Mouse (Mus musculus): ENCODE results near the gene Gab2.

Gab2 gene

DNA sequence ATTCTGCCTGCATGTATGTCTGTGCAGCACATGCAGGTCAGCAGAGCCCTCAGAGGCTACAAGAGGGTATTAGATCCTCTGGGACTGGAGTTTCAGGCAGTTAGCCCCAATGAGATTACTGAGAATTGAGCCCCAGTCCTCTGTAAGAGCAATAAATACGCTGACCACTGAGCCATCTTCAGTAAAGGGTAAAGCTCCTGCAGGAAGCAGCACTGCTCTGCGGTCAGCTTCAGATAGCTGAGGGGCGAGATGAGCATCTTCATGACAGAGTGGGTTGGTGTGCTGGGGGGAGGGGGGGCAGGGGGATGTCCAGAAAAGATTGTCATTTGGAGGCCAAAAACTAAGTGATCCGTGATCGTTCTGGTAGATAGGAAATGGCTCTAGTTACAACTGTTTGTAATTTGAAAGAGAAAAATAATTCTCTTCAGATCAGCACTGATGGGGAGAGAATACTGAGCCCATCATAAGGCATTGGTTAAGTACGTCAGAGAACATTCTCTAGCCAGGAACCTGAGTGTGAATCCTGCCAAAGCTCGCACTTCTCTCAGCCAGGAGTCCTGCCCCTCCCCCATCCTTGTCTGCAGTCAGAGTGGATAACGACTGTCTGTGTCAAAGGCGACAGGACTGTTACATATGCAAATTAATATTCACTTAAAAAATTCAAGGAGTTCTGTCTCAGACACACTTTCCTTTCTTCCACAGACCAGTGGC lies 264.9 kb downstream of the Gab2 start:
- no peak for DNase-seq (ENCODE audit: low spot score)

DNA sequence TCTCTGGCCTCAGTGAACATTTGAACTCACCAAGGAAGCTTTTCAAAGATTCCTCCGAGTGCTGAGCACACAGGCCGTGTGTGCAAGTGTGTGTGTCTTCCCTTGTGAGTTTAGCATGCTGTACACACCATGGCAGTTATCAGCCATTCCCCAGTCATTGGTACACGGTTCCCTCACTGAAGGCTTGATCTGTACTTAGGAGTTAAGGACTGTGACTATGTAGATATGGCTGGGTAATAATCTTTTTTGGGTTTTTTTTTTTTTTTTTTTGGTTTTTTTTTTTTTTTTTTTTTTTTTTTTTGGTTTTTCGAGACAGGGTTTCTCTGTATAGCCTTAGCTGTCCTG lies 265.4 kb downstream of the Gab2 start:
- no peak for DNase-seq (ENCODE audit: low spot score)

DNA sequence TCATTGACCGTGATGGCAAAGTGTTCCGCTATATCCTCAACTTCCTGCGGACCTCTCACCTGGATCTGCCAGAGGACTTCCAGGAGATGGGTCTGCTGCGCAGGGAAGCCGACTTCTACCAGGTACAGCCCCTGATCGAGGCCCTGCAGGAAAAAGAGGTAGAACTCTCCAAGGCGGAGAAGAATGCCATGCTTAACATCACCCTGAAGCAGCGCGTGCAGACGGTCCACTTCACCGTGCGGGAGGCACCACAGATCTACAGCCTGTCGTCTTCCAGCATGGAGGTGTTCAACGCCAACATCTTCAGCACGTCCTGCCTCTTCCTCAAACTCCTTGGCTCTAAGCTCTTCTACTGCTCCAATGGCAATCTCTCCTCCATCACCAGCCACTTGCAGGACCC lies 266.1 kb downstream of the Gab2 start:
- no peak for DNase-seq (ENCODE audit: low spot score)

DNA sequence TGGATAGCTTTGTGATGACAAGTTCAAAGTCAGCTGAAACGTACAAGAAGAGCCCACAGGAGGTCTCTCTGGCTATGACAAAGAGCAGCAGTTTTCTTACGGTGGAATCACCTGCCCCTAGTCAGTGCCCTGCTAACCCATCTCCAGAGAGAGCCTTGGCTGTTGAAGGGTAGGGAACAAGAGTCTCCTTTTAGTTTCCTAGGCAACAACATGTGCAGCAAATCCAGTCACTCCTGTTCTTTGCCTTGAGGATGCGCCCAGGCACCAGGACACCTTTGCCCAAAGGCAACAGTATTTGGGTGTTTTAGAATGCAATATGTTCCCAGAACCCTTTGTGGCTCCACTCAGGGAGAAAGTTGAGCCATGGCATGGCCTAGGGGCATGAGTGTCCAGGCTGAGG lies 266.9 kb downstream of the Gab2 start:
- DNase-seq (ENCODE audit: low spot score), result no peak

DNA sequence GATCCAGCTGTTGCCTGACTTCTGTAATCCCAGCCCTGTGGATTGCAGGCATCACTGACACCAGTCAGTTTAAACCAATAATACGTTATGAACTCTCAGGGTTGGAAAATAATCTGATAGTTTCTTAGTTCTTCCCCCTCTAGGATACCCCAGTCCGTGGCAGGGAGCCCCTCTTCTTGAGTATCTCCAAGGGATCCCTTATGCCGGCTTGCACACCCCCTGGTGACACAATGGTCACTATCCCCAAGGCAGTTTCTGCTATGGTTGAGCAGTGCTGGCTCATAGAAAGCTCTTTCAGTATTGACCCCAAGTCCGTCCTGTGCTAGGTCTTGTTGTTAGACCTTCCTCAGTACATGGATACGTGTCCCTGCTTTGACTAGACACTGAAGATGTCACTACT lies 267.4 kb downstream of the Gab2 start:
- DNase-seq (ENCODE audit: low spot score), result no peak

DNA sequence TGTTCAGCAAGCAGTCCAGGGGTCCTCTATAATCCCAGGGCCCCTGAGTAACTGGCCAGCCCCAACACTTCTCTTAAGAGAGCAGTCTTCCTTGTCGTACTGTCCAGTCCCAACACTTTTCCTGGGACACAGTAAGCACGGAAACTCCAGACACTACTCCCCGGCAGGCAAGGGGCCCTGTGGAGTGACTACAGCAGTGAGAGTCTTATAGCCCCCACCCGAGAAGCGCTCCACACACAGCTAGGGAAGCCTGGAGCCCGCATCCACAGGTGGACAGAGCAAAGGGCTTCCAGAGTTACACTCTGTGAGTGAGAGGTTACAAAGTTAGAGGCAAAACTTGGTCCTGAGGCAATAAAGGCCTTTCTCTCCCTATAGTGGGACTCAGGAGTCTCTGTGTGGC lies 268.1 kb downstream of the Gab2 start:
- DNase-seq (ENCODE audit: low spot score), result no peak

DNA sequence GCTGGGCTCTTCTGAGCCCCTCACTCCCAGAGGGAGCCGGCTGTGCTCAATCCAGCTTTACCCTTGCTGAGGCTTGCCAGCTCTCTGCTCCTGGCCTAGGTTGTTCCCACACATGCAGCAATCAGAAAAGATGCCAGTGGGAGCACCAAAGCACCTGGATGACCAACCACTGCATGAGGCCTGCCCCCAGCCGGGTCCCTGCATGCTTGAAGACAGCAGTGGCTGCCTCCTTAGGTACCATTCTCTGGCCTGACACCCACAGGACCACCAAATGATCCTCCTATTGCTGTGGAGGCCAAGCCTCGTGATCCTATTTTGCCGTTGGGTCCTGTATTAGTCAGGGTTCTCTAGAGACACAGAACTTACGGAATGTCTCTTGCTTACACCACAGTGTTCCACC lies 269.5 kb downstream of the Gab2 start:
- no peak for DNase-seq (ENCODE audit: low spot score)

DNA sequence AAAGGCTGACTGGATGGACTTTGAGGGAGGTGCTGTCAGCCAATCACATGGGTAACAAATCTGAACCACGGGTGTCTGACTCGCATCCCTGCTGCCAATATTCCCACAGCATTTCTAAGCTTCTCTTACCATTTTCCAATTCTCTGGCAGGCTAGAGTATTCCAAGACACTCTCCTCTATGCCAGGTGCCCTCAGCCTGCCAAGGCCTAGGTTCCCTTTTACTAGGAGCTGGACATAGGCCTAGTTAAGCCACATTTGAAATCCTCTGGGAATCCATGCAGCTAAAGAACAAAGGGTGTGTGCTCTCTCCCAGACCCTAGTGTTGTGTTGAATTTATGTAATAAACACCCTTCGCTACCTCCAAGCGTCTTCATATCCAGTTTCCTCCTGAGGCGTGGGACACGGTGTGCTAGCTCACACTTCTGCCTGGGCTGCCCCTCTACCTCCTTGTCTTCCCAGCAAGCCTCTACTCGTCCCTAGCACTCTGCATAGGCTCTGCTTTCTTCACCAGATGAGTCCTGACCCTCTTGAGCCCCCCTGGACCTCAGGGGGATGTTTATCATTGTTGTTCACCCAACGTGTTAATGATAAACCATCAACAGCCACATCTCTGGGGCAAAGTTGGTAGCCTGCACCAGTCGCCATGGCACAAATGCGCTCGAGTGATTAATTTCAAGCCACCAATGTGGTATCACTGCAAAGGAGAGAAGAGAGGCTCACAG lies 270.6 kb downstream of the Gab2 start:
- no peak for DNase-seq (ENCODE audit: low spot score)

DNA sequence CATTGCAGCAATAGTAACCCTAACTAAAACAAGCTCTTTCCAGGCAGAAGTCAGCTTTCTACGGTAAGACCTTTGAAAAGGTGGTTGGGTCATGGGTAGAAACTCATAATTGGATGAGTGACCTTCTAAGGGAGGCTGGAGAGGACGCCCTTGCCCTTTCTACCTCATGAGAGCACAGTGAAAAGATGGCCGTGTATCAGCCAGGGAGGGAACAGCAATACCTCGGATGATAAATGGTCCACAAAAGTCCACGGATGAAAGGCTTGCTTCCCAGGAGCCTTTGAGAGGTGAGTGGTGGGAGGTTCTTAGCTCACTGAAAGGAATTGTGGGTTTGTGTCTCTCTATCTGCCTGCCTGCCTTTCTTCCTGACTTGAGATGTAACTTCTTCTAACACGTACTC lies 272.0 kb downstream of the Gab2 start:
- DNase-seq (ENCODE audit: low spot score), result no peak

DNA sequence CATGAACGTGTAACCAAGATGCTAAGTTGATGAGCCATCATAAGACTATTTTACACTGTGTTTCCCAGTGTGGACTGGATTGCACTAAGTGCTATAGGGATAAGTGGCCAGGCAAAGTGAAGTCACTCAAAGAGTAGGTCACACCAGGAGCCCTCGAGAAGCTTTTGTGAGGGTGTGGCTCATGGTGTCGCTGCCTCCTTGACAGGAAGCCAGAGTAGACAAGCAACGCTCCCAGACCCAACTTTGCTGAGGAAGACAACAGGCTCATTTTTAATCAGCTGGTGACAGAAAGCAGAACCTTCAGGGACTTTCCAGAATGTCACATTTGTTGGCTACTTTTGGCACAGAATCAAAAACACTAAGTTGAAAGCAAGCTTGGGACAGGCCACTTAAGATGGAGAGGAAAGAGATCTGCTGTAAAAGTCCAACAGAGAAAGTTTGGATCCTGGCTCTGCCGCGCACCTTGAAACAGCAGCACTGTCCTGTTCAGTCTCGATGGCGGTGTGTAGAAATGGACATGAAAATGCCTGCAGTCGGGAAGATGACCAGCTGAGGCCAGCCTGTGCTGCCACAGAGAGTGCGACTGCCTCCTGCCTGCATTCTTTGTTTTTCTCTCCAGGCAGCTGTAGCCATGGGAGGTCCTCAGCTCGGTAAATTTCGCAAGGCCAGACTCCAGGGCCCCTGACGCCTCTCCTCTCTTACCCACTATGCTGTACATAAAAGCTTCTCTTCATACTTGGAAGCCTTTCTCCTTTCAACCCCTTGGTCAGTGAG lies 273.9 kb downstream of the Gab2 start:
- DNase-seq (ENCODE audit: low spot score), result no peak

DNA sequence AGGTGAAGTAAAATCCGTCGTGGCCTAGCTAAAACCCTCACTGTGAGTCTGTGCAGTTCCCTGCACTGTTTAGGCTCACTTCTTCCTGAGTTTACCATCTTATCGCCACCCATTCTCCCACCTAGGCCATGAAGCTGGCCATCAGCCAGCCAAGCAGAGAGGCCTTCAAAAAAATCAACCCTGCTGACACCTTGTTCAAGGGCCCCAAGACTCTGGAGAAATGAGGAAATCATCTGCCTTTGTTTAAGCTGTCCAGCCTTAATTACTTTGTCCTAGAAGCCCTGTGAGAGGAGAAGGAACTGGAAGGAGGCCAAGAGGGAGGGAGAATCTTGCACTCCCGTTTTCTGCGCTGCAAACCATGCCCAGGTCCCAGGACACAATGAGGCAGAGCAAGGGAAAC lies 274.9 kb downstream of the Gab2 start:
- DNase-seq (ENCODE audit: low spot score), result no peak

DNA sequence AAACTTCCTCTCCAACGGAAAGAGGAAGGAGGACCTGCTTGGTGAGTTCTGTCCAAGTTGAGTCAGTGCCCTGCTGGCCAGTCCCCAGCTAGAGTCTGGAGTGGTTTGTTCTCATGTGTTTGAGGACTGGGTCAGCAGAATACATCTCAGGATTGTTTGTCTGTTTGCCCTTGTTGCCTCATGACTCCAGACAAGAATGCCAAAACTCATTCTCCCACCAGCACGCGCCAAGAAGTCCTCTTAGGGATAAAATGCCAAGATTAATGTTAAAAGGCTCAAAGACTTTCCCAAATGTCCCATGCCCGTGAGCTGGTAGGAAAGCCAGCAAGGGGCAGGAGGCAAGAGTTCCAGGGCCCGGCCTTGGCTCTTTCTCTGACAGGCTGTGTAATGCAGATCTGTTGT lies 275.5 kb downstream of the Gab2 start:
- DNase-seq (ENCODE audit: low spot score), result no peak

DNA sequence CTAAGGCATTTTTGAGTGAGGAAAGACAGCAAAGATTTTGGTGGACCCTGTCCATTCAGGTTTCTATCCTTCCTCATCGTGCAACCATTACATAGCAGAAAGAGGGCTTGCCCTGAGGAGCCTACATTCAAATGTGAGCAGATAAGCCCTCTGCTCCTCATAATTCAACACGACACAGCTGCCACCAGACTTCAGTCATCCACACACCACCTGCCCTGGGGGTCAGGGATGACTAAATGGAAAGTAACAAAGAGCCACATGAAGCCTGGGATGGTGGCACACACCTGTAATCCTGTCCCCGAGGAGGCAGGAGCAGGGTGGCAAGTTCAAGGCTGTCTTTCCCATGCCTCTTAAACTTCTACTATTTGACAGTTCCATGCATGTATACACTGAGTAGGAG lies 276.5 kb downstream of the Gab2 start:
- no peak for DNase-seq (ENCODE audit: low spot score)

DNA sequence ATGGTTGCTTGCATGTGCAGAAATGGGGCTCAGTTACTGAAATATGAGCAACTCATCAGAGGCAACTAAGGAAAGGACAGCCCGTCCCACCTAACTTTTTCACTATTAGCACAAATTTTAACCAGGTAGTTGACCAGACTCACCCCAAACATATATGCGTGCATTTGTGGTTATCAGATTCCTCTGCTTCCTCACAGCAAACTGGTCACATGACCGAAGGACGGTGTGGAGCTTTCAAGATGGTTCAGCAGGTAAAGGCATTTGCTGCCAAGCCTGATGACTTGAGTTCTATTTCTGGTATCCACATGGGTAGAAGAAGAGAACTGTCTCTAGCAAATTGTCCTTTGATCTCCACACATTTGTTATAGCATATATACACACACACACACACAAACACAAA lies 277.0 kb downstream of the Gab2 start:
- no peak for DNase-seq (ENCODE audit: low spot score)

Data from urinary bladder, postnatal 10 days (tissue).